Mouse (Mus musculus) hindbrain, embryonic 11.5 days (tissue): ENCODE results near the gene Ccnl2. TPM values are rescaled to one million over a fixed set of nuclear protein-coding genes. Genes with fewer than 3 reads are reported as not detected.

Source experiments
- ATAC-seq: fragments of 200-750 bp; cut with Nextera tagmentation; 2 replicates; pipeline ENCODE4 v1.8.0; 2017; ENCODE audit warnings: mild to moderate bottlenecking, moderate TSS enrichment, moderate library complexity; ENCODE audit not compliant: low FRiP score
- DNase-seq: peaks from one replicate; pipeline ENCODE4 v3.0.0-alpha.2; 2015; ENCODE audit warnings: low spot score
- H3K27ac ChIP-seq: fragments of 300-500 bp; sonication (generic); 2 replicates; pipeline ENCODE4 v1.5.1; 2014; ENCODE audit warnings: mild to moderate bottlenecking, low read depth, low read length
- H3K27me3 ChIP-seq: fragments of 300-500 bp; sonication (generic); 2 replicates; pipeline ENCODE4 v1.6.1; 2014; ENCODE audit warnings: mild to moderate bottlenecking, low read length, moderate library complexity, mixed read lengths; ENCODE audit not compliant: control insufficient read depth, insufficient read depth
- H3K36me3 ChIP-seq: fragments of 300-500 bp; sonication (generic); 2 replicates; pipeline ENCODE4 v1.6.1; 2014; ENCODE audit warnings: mild to moderate bottlenecking, low read length, moderate library complexity, mixed read lengths; ENCODE audit not compliant: control insufficient read depth, insufficient read depth
- H3K4me1 ChIP-seq: fragments of 300-500 bp; sonication (generic); replicated peaks from 2 replicates; pipeline ENCODE4 v1.6.1; 2014; ENCODE audit warnings: low read length, mixed read lengths; ENCODE audit not compliant: control insufficient read depth, insufficient read depth
- H3K4me2 ChIP-seq: fragments of 300-500 bp; sonication (generic); replicated peaks from 2 replicates; pipeline ENCODE4 v1.6.1; 2014; ENCODE audit warnings: mild to moderate bottlenecking, low read depth, low read length
- H3K4me3 ChIP-seq: fragments of 300-500 bp; sonication (generic); 2 replicates; pipeline ENCODE4 v1.5.1; 2014; ENCODE audit warnings: low read depth, low read length
- H3K9ac ChIP-seq: fragments of 300-500 bp; sonication (generic); 2 replicates; pipeline ENCODE4 v1.6.1; 2014; ENCODE audit warnings: low read depth, low read length
- H3K9me3 ChIP-seq: fragments of 300-500 bp; sonication (generic); 2 replicates; pipeline ENCODE4 v1.6.1; 2016; ENCODE audit warnings: low read length; ENCODE audit not compliant: control insufficient read depth
- whole genome bisulfite sequencing: fragments of 180-500 bp; shearing (Covaris S2); extraction: QIAGEN DNeasy Blood & Tissue Kit; methylation state at CpG from one replicate; pipeline ENCODE4 v1.1.7; 2014; 5-methylcytosine and 5-hydroxymethylcytosine counted together
- polyA plus RNA-seq: library from polyadenylated mRNA; unstranded; fragments of >200 nt; fragmentation: Nextera tagmentation; extraction: Ambion mirVana; gene quantifications from 2 replicates; pipeline ENCODE4 v1.2.1, GENCODE M21; 2014

Ccnl2 gene
- polyA plus RNA-seq, 1 experiment from 2014 or later, result 170 TPM

DNA sequence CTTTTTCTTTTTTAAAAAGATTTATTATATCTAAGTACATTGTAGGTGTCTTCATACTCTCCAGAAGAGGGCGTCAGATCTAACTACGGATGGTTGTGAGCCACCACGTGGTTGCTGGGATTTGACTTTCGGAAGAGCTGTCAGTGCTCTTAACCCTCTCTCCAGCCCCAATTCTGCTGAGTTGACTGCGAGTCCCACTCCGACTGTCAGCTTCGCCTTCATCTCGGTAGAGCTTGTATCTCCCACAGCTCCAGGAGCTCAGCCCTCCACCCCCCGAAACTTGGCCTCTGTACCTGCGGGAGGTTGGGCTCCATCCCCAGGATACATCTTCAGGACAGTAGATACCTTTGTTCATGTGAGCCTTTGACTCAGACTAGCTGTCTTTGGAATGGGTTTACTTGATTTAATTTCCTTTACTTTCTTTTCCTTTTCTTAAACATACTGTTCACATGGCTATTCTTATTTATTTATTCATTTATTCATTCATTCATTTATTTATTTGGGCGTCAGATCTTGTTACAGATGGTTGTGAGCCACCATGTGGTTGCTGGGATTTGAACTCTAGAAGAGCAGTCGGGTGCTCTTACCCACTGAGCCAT is 9.4 kb upstream of the Ccnl2 start, which contains the start of gene Mrpl20:
Mrpl20 (plus strand) TSS at position 138 of the 599 bp plus-strand sequence.
- H3K4me2 ChIP-seq, result peak within 1 kb of the TSS; percentile 40
- peak; percentile 52 for ATAC-seq
- peak within 1 kb of the TSS; percentile 73 for H3K9ac ChIP-seq
- peak within 1 kb of the TSS; percentile 73 for H3K4me3 ChIP-seq
- peak within 1 kb of the TSS; percentile 43; the same call in 1 of the 2 replicates for H3K27ac ChIP-seq
- peak; percentile 33 for DNase-seq
- H3K9me3 ChIP-seq, result no peaks in the 10 kb centered on the region
- 0 out of 2 replicates have a peak, but pooled peaks cover under 1% of the 10 kb centered on the region for H3K36me3 ChIP-seq
- WGBS, result 10% methylated on average over 12 of the region's 12 CpGs
- no peaks in the 10 kb centered on the region for H3K27me3 ChIP-seq
- H3K4me1 ChIP-seq, result peaks cover 6% of the 10 kb centered on the region; the same call in 1 of the 2 replicates

DNA sequence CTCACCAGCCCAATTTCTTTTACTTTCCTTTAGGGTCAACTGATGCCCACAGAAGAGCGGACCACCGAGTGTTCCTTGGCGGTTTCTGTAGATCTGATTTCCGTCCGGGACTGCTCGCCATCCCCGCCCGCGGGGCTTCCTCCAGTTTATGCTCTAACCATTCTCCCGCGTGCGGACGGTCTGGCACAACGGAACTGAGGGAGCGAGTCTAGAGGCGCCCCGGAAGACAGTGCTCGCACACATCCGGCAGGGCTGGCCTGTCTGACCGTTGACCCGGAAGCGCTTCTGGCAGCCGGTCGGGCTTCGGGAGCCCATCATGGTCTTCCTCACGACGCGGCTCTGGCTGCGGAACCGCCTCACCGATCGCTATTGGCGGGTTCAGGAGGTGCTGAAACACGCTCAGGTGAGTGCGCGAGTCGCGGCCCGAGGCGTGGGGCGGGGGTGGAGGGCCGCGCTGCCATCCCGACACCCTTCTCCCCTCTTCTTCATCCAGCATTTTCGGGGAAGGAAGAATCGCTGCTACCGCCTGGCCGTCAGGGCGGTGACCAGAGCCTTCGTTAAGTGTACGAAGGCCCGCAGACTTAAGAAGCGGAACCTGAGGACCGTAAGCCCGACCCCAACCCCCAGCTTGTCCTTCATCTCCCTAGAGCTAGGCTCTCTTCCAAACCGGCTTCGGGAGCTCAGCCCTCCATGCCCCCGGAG is 8.8 kb upstream of the Ccnl2 start:
- Histone ChIP-seq H3K4me3 (peak overlapping the region; percentile 73), H3K4me1 (peaks cover 6% of the 10 kb centered on the region; the same call in 1 of the 2 replicates), H3K9me3 (no peaks in the 10 kb centered on the region), H3K27ac (peak overlapping the region; percentile 43; the same call in 1 of the 2 replicates), H3K27me3 (no peaks in the 10 kb centered on the region), H3K36me3 (peaks cover 3% of the 10 kb centered on the region; the same call in 1 of the 2 replicates), H3K9ac (peak overlapping the region; percentile 73), H3K4me2 (peak overlapping the region; percentile 40)
- peak; percentile 98 for ATAC-seq
- peak; percentile 98 for DNase-seq
- under 1% methylated on average over 58 of the region's 58 CpGs for WGBS

DNA sequence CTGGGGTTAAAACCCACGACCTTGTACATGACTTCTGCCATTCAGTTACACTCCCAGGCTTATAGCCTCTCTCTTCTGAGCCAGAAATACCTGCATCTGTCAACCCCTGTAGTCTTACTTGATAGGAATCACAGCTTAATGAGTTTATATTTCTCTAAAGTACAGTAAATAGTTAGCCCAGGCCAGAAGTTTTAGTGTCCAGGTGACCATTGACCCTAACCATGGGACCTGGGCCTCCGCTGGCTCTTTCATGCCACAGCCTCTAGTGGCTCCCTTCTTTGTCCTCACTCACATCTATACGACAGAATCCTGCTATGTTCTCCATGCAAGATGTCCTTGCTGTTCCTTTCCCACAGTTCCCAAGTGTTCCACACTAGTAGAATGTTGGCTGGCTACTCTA is 4.4 kb upstream of the Ccnl2 start:
- Histone ChIP-seq H3K4me3 (no peak overlapping the region), H3K27me3 (no peaks in the 10 kb centered on the region), H3K9me3 (no peaks in the 10 kb centered on the region), H3K4me2 (no peak overlapping the region), H3K36me3 (peaks cover 11% of the 10 kb centered on the region; the same call in 1 of the 2 replicates), H3K9ac (no peak overlapping the region), H3K27ac (no peak overlapping the region), H3K4me1 (peaks cover 4% of the 10 kb centered on the region; the same call in 1 of the 2 replicates)
- ATAC-seq, result no peak
- no peak for DNase-seq
- WGBS, result 93% methylated on average over 3 of the region's 3 CpGs

DNA sequence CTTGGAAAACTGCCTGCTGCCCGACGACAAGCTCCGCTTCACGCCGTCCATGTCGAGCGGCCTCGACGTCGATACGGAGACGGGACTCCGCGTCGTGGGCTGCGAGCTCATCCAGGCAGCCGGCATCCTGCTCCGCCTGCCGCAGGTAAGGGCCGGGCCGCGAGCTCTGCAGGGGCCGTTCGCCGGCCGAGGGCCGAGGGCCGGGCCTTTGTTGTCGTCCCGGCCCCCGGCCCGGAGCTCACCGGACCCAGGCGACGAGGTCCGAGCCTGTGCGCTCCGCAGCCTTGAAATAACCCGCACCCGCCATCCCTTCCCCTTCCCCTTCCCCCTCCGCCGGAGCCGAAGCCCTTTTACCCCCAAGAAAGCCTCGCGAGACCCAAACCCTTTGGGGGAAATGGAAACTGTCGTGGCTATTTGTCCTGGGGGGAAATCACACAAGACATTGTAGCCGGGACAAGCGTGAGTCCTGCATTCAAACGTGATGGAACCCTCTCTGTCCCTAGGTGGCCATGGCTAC is 434 bp downstream of the Ccnl2 start:
- H3K4me1 ChIP-seq, result peaks cover 7% of the 10 kb centered on the region
- H3K27me3 ChIP-seq, result no peaks in the 10 kb centered on the region
- peak; percentile 53 for ATAC-seq
- H3K9ac ChIP-seq, result peak overlapping the region; percentile 99
- peaks cover 26% of the 10 kb centered on the region for H3K36me3 ChIP-seq
- 0% methylated on average over 49 of the region's 49 CpGs for WGBS
- H3K9me3 ChIP-seq, result no peaks in the 10 kb centered on the region
- peak overlapping the region; percentile 100 for H3K4me3 ChIP-seq
- peak; percentile 57 for DNase-seq
- H3K4me2 ChIP-seq, result peak overlapping the region; percentile 93
- H3K27ac ChIP-seq, result peak overlapping the region; percentile 82

DNA sequence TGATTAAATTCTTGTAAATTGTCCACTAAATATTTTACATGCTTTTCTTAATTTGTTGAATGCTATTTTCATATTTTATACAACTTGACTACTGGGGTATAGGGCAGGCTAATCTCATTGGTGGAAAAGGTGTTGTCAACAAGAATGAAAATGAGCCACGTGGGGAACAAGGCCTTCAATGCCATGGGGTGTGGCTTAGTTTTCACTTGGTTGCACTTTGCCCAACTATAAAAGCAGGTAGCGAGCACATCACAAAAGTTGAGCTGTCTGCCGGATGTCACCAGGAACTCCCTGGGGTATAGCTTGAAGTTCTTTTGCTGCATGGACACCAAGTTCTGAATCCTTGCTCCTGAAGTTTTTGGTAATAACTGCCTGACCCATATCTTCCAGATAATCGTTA is 5.2 kb downstream of the Ccnl2 start:
- peaks cover 31% of the 10 kb centered on the region for H3K36me3 ChIP-seq
- WGBS, result 79% methylated on average over 4 of the region's 4 CpGs
- ATAC-seq, result no peak

DNA sequence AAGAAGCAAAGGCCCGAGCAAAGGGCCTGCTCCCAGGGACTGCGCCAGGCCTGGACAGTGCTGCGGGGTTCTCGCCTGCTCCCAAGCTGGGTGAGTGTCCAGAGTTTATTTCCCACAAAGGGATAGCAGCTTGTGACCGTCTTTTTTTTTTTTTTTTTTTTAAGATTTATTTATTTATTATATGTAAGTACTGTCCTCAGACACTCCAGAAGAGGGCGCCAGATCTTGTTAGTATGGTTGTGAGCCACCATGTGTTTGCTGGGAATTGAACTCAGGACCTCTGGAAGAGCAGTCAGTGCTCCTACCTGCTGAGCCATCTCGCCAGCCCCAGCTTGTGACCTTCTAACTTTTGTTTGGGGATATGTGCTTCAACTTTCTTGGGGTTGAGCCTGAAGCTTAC is 8.7 kb downstream of the Ccnl2 start:
- ATAC-seq (no peak), DNase-seq (peak; percentile 48)
- no peak overlapping the region for H3K4me2 ChIP-seq

More for the DNA sequence above, 5.2 kb downstream of the Ccnl2 start:
- Histone ChIP-seq H3K27ac (no peak overlapping the region), H3K9ac (no peak overlapping the region), H3K27me3 (no peaks in the 10 kb centered on the region), H3K9me3 (no peaks in the 10 kb centered on the region), H3K4me1 (peaks cover 7% of the 10 kb centered on the region), H3K4me3 (no peak overlapping the region), H3K4me2 (no peak overlapping the region)
- no peak for DNase-seq

DNA sequence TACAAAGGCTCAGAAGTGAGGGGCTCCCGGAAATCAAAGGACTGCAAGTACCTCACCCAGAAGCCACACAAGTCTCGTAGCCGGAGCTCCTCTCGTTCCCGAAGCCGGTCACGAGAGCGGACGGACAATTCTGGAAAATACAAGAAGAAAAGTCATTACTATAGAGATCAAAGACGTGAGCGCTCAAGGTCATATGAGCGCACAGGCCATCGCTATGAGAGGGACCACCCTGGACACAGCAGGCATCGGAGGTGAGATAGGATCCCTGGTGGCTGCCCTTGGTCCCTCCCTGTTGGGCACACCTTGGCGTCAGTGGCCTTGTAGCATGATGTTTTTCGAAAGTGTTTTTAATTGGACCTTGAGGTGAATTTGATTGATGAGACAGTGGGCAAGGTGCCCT is 11.2 kb downstream of the Ccnl2 start:
- Histone ChIP-seq H3K4me3 (no peak overlapping the region), H3K9ac (no peak overlapping the region), H3K4me1 (no peaks in the 10 kb centered on the region), H3K9me3 (no peaks in the 10 kb centered on the region), H3K36me3 (peaks cover 26% of the 10 kb centered on the region), H3K27ac (no peak overlapping the region; the same call in 1 of the 2 replicates), H3K4me2 (no peak overlapping the region), H3K27me3 (no peaks in the 10 kb centered on the region)
- WGBS, result 95% methylated on average over 16 of the region's 16 CpGs
- DNase-seq (no peak), ATAC-seq (no peak)

More for the DNA sequence above, 8.7 kb downstream of the Ccnl2 start:
- H3K4me1 ChIP-seq, result no peaks in the 10 kb centered on the region
- peaks cover 35% of the 10 kb centered on the region for H3K36me3 ChIP-seq
- no peaks in the 10 kb centered on the region for H3K27me3 ChIP-seq
- no peaks in the 10 kb centered on the region for H3K9me3 ChIP-seq
- H3K9ac ChIP-seq, result no peak overlapping the region
- no peak overlapping the region for H3K27ac ChIP-seq
- no peak overlapping the region for H3K4me3 ChIP-seq
- 91% methylated on average over 7 of the region's 7 CpGs for WGBS

DNA sequence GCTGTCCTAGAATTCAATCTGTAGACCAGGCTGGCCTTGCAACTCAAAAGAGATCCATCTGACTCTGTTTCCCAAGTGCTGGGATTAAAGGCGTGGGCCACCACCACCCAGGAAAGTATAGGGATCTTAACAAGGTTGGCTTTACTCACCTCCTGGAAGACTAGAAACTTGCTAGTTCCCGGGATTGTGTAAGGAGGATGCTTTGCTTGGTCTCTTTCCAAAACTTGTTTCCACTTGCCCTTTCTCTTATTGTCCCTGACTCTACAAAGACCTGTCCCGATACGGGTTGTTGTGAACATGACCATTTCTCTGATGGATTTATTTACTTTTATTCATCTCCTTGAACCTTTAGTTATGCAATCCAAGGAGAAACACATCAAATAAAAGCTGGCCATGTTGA is 17.6 kb downstream of the Ccnl2 start:
- 92% methylated on average over 4 of the region's 4 CpGs for WGBS
- no peak for DNase-seq
- H3K27me3 ChIP-seq, result no peaks in the 10 kb centered on the region
- ATAC-seq, result no peak
- H3K4me3 ChIP-seq, result no peak overlapping the region
- no peak overlapping the region for H3K9ac ChIP-seq
- H3K9me3 ChIP-seq, result no peaks in the 10 kb centered on the region
- H3K36me3 ChIP-seq, result no peaks in the 10 kb centered on the region; the same call in 1 of the 2 replicates
- no peak overlapping the region for H3K27ac ChIP-seq
- no peak overlapping the region for H3K4me2 ChIP-seq
- peaks cover 4% of the 10 kb centered on the region; the same call in 1 of the 2 replicates for H3K4me1 ChIP-seq
